Mouse (Mus musculus) cerebellum, postnatal 25 days (tissue): ENCODE measurements at regions not wholly inside any gene's neighbourhood (a gene's known extent, or its start where the extent isn't known, plus 50 kb on each side); places are given as distances from the start of the nearest gene placed in this dataset.
"Not testable (repeated sequence)": the region's sequence is repeated elsewhere in the genome, so short reads cannot be mapped to it uniquely, and the experiment has no call there.

Experiments used
- DNase-seq, 2 experiments: peaks; one replicate each; pipeline ENCODE4 v3.0.0; 2021; ENCODE audit warnings: mixed read lengths in 2 of 2

- DNase-seq, result no peak
Observed at GRCm38 (mm10) chr15:96817626-96818025, 118.1 kb upstream of the Slc38a2 start.

GRCm38 (mm10) chr15:96816997-96817570, 117.6 kb upstream of the Slc38a2 start:
- no peak for DNase-seq

GRCm38 (mm10) chr15:96813472-96813871, 113.9 kb upstream of the Slc38a2 start:
- DNase-seq, result no peak

- DNase-seq, result no peak
Observed at GRCm38 (mm10) chr15:96802729-96803053, 103.2 kb upstream of the Slc38a2 start.

DNA sequence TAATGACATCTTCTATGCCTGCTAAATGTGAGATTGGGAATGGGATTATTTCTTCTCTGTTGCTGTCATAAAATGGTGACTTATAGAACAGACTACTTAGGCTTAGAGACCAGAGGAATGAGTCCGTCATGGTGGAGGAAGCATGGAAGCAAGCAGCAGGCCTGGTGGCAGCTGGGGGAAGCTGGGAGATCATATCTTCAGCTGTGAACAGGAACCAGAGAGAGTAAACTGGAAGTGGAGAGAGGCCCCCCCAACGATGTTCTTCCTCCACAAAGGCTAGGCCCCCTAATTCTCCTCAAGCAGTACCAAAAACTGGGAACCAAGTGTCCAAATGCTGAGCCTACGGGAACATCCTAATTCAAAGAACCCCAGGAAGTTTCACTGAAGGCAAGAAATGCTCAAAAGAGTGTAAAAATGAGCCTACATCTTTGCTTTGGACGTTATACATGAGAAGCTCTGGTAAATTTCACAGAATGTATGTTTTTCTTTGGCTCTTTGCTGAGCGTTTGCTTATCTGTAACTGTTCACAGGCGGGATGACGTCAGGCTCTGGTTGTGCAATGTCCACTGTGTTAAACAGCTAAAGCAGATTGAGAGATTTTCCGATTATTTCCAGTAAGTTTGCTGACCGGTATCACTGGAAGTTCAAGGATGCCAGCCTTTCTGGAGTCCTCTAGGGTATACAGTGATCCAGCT, 102.7 kb upstream of the Slc38a2 start:
- DNase-seq, result no peak

DNA sequence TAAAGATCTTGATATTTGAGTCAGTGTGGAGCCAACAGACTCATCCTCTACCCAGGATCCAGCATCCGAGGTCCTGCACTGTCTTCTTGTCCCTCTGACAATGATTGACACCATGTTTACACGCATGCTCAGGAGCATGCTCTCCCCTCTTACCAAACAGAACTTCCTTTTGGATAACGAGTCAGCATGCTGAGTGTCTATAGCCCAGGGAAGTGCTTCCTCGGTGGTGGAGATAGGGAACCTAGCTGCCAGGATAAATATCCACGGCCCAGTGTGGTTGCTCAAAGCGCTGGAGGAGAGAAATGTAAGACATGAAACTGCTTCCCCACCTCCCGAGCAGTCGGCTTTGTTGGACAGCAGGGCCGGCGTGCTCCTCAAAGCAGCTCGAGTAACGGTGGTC, 99.7 kb upstream of the Slc38a2 start:
- DNase-seq, result no peak

DNA sequence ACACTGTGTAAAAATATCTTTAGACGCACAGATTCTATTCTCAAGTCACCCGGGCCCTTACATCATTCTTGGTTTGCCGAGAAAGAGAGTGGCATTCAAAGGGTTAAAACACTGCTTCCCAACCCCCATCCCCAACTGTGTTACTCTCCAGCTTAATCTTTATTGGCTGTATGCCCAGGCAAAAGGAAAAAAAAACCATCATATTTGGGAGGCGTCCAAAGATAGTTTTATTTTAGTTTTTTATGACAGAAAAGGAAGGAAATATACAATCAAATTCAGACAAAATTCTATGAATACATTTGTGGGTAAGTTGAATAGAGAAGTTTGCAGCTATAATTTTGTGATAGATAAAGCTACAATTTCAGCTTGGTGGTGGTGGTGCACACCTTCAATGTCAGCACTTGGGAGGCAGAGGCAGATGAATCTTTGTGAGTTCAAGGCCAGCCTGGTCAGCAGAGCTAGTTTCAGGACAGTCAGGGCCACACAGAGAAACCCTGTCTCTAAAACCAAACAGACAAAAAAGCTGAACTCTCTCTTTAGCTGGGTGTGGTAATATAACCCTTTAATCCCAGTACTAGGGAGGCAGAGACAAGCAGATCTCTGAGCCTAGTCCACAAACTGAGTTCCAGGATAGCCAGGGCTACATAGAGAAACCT, 98.2 kb upstream of the Slc38a2 start:
- no peak for DNase-seq

DNA sequence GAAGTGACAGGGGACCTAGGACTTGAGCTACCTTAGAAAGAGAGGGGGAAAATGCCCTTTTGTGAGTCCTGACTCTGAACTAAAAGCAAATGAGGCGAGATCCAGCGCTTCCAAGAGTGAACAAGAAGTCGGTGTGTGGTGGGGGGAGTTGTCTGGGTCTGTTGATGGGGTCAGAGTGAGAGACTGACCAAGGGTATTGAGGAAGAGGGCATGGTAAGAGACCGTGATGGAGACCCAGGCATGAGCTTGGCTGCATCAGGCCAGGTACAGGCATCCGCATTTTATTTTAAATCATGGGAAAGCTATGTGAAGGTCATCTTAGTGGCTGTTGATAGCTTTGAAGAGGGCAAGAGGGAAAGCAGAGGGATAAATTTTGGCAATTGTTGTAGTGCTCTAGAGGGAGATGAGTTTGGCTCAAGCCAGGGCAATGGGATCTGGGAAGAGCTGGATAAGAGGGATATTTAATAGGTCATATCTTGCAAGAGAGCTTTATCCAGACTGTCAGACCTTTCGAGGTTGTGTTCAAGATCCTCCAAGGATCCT, 94.7 kb upstream of the Slc38a2 start:
- DNase-seq, result no peak

GRCm38 (mm10) chr15:96793251-96793650, 93.7 kb upstream of the Slc38a2 start:
- no peak for DNase-seq

GRCm38 (mm10) chr15:96791306-96791705, 91.8 kb upstream of the Slc38a2 start:
- DNase-seq, result no peak

GRCm38 (mm10) chr15:96787921-96788320, 88.4 kb upstream of the Slc38a2 start:
- DNase-seq, result not testable (repeated sequence)

DNA sequence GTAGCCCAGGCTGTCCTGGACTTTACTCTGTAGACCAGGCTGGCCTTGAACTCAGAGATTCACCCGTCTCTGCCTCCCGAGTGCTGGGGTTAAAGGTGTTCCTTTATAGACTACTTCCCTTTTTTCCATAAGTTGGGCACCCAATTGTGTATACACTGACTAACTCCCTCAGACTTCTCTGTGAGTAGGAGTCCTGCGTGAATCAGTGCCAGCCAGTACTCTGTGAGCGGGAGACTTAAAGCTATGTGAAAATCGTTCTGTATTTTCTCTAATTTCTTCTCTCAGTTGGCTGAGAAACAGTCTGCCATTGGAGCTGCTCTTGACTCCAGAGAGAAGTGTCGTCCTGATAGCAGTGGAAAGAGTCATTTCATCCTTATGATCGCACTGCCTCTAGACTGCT, 85.0 kb upstream of the Slc38a2 start:
- no peak for DNase-seq

DNA sequence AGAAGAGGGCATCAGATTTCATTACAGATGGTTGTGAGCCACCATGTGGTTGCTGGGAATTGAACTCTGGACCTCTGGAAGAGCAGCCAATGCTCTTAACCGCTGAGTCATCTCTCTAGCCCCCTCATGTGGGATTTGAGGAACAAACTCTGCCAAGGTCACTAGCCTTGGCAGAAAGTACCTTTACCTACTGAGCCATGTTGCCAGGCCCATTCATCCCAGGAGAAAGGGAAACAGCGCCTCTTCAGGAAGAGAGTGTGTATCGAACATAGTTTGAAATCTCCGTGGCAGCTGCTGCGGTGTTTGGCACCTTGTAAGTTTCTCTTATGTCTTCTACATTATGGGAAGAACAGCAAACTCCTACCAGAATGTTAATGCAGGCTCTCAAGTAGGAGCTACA, 82.0 kb upstream of the Slc38a2 start:
- no peak for DNase-seq

DNA sequence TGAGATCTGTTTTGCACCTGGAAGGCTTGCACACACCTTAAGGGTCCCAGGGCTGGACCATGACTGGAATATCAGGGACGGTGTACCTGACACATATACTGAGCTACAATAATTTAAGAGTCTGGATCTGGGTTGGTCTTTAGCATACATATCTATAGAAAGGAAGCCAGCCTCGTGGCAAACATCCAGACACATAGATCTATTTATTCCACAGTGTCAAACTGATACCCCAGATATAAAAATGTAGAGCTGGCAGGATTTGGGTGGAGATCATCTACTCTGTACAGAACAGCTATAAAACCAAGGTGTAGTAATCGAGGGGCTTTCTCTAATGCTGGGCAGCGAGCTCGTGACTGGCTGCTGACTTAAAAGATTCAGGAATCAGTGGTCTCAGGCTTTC, 81.1 kb upstream of the Slc38a2 start:
- no peak for DNase-seq

GRCm38 (mm10) chr15:96779358-96779757, 79.8 kb upstream of the Slc38a2 start:
- DNase-seq, result no peak

DNA sequence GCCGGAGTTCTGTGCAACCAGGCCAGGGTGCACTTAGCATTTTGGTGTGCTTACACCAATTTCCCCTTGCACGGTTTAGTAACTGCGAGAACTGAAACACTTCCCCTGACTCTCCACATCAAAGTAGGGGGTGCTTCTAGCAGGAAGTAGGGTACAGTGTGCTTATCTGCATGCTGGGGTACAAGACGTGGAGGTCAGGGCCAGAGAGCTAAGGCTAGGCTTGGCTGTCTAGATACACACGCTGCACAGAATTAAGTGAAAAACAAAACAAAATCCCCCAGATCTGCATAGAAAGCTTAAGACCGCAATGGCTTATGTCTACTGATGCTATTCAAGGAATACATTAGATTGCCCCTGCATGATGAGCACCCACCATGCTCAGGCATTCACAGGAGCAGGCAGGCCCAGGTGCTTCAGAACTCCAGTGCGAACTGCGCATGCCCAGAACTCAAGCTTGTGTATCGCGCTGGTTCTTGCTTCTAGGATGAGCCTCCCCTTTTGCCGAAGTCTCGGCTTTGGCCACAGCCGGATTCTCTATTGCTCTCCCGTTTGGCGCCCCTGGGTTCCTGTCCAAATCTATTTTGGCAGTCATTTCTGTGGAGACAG, 78.9 kb upstream of the Slc38a2 start:
- no peak for DNase-seq

DNA sequence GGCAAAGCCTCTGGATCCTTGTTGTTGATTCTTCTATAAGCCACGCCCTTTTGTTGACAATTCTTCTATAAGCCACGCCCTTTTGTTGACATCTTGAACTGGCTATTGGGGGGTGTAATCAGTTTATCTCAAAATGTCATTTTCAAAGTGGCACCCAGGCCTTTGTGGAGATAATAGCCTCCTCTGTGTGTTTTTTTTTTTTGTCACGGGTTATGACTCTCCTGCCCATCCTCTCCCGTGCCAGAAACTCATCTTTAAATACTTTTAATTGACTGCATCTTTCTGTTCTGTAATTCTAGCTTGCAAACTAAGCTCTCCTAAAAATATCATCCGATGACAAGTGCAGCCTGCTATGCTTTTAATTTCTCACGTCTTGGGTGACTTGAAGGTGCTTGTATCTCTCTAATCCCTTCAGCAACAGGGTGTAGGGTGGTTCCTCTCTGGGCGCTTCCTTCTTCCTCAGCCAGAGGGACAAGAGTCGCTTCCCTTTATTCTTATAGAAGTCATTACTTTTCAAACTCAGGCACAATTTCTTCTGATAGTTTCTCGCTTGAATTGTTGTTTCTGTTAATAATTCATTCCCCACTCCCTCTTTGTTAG, 77.0 kb upstream of the Slc38a2 start:
- no peak for DNase-seq

DNA sequence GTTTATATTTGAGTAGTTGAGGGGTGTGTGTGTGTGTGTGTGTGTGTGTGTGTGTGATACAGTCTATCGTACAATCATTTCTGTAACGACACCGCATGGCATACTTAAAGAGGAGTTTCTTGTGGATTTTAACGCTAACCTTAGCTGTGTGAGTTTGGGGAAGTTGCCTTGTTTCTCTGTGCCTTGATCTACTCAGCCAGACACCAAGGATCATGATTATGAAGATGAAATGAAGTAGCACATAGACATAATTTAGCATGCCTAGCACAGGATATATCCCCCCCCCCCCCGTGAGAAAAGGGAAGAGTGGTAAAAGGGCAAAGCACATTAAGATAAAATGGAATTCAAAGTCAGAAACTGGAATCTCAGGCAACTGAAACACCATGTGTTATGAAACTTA, 75.6 kb upstream of the Slc38a2 start:
- DNase-seq, result no peak

GRCm38 (mm10) chr15:96774664-96775063, 75.1 kb upstream of the Slc38a2 start:
- no peak for DNase-seq

DNA sequence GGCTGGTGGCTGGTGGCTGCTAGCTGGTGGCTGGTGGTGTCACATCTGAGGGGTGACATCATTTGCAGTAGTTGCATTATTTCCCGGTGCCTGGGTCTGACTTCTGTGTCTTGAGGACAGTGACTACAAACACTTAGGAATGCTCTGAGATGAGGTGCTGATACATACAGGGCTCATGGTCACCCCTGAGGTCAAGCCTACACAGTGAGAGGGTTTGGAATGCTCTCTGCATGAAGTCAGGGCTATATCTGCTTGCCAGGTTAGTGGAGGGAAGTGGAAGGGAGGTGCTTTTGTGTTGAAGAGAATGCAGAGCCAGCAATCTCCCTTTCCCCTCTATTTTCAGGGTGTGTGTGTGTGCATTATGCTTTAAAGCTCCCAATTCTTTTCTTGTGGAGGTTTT, 74.1 kb upstream of the Slc38a2 start:
- DNase-seq, result no peak

GRCm38 (mm10) chr15:96772701-96773100, 73.2 kb upstream of the Slc38a2 start:
- DNase-seq, result no peak

DNA sequence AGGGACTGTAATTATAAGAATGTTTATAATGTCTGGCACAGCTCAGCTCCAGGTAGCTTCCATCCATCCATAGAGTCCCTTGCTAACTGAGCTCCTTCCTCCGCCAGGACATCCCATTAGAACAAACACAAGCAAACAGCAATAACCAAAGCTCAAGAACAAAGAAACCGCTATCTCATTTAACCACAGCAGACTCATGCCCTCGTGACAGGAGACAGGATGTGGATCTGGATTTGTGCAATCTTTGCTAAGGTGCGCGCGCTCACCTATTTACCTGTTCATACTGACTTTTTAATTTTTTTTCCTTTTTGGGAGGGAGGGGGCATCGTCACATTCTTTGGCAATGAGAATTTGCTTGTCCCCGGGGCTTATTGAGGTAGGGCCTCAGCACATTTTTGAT, 71.3 kb upstream of the Slc38a2 start:
- no peak for DNase-seq

DNA sequence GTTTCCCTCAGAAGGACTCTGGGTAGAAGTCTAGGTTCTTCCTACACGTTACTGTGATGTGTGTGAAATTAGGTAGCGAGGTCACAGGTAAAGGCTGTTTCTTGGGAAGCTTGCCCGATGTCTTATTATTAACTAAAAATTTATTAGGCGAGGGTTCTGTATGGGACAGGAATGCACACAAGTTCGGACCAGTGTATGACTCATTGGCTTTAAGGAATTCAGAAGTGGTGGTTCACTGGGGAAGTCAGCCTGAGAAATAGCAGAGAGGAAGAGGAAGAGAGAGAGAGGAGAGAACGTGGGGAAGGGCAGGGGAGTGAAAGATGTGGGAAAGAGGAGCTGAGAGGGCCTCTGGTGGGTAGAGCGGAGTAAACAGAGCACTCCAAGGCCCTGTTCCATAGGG, 70.8 kb upstream of the Slc38a2 start:
- DNase-seq, result no peak

DNA sequence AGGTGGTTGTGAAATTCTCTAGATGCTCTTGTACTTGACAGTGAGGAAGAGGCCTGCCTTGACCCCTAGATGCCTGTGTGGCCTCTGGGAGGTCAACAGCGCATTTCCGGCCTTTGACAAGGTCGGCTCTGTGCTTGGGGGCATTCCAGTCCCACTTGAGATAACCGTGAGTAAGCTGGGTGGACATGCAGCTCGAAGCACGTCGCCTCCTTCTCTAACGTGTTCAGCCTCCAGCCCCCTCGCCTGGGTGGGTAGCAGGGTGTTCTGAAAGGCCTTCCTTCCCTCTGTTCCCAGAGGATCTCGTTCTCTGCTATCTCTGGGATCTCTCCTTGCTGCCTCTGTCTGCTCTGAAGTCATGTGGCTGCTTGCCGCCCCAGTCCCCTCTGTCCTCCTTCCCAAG, 70.2 kb upstream of the Slc38a2 start:
- no peak for DNase-seq
